Mouse (Mus musculus) adrenal gland, adult 8-10 months (tissue): ENCODE measurements around the gene Pidd1. TPM values are rescaled to one million over a fixed set of nuclear protein-coding genes. Genes with fewer than 3 reads are reported as not detected.
"Not testable (repeated sequence)": the region's sequence is repeated elsewhere in the genome, so short reads cannot be mapped to it uniquely, and the experiment has no call there.

Source experiments
- DNase-seq: peaks from one replicate; pipeline ENCODE4 v3.0.0; 2022
- total RNA-seq, 4 experiments: library from RNA; stranded (reverse); gene quantifications; 2 replicates each; pipeline ENCODE4 v1.2.4; 2022

Gene Pidd1
- total RNA-seq, 4 experiments from 2014 or later: 1.0 to 2.3 (median 1.4) TPM

DNA sequence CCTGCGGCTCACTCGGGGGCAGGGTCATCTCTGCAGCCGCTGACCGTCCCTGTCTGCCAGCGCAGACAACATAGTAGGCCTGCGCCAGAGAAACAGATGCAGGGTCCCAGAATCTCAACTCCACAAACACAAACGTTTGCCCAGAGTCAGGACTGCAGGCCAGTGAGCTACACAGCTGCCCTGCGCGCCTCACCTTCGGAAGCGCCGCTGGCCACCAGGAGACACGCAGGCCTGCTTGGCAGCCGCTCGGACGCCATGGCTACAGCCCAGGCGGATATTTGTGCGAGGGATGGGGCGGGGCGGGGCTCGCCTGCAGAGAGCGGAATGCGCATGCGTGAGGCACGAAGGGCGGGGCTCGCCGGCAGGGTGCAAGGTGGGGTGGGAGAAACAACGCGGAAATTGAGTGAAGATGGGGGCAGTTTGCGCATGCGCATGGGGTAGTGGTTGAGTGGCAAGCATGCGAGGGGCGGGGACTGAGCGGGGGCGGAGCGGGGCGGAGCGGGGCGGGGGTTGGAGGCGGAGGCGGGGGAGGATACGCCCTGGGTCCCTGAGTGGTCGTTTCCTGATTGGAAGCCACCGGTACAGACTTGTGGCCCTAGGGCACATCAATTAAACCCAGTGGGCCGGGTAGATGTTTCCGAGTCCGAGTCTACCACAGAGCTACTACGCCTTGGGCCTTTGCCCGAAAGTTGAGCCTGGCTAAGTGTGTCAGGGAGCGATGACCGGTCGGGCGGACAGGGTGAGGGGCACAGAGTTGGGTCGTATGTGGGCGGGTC, 29.8 kb downstream of the Pidd1 start, which contains the start of gene Gatd1:
Gene Gatd1 (minus strand): TSS at position 328 of the 776 bp plus-strand sequence.
- DNase-seq: peak; percentile 98

GRCm38 (mm10) chr7:141413331-141413730, 30.5 kb downstream of the Pidd1 start:
- no peak for DNase-seq

- no peak for DNase-seq
These were observed 32.2 kb downstream of the Pidd1 start for GRCm38 (mm10) chr7:141411667-141412066.

DNA sequence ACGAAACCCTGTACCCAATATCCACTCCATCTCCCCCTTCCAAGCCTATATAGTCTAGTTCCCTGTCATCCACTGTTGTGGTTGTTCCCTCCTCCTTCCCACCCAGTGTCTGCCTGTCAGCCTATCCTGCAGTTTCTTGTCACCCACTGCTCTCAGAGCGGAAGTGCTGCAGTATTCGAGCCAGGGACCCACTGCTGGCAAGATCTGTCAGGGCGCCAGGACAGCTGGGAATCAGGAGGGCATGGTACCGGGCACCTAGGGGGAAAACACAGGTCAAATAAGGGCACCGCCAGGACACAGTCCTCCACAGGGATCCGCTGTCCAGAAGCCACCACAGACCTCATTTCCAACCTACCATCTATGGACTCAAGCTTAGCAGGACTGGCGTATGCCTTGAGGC, 33.2 kb downstream of the Pidd1 start:
- DNase-seq: no peak

GRCm38 (mm10) chr7:141408833-141409232, 35.0 kb downstream of the Pidd1 start:
- peak; percentile 76 for DNase-seq

GRCm38 (mm10) chr7:141407670-141408069, 36.2 kb downstream of the Pidd1 start:
- DNase-seq: not testable (repeated sequence)

GRCm38 (mm10) chr7:141405466-141405865, 38.4 kb downstream of the Pidd1 start:
- DNase-seq: no peak

DNA sequence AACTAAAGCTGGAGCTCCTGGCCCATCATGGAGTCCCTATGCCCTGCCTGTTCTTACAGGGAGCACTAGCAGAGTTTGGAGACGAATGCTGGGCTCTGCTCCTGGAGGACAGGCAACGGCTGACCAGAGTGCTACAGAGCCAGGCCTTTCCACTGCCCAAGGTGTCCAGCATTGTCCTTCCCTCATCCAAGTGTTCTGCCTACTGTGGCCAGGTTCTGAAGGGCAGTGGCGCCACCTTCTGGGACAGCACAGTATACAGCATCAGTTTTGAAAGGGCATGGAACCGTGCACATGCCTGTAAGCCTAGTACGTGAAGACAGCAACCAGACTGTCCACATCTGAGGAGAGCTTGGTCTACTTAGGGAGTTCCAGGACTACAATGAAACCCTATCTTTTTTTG, 40.5 kb downstream of the Pidd1 start:
- DNase-seq: peak; percentile 65

DNA sequence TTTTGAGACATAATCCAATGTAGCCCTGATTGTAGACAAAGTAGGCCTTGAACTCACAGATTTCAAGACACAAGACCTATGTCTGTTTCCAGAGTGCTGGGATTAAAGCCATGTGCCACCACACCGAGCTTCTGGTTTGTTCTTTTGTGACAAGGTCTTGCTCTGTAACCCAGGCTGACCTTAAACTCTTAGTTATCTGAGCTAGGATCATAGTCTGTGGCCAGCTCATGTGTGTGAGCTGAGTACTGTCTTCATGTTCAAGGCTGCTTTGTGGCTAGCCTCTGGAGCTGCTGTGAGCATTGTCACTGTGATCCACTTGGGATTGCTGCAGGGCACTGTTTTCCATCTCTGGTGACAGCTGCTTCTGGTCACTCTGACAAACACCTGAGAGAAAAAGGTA, 48.5 kb downstream of the Pidd1 start:
- DNase-seq: no peak

- DNase-seq: peak; percentile 60
These were observed 49.1 kb downstream of the Pidd1 start for GRCm38 (mm10) chr7:141394771-141395170.

DNA sequence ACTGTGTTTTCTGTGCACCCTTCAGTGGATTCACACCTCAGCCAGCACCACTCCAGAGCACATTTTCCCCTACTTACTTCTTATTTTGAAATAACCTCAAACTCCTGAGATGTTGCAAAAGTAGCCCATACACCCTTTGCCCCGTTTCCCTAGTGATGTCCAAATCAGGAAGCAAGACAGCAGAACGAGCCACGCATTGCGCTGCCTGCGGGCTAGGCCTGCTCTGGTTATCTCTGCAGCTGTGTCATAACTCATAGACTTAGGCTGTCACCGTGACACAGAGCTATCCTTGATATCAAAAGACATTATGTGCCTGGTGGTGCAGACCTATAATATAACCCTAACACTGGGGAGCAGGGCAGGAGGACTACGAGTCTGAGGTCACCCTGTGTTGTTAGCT, 49.7 kb downstream of the Pidd1 start:
- DNase-seq: no peak

DNA sequence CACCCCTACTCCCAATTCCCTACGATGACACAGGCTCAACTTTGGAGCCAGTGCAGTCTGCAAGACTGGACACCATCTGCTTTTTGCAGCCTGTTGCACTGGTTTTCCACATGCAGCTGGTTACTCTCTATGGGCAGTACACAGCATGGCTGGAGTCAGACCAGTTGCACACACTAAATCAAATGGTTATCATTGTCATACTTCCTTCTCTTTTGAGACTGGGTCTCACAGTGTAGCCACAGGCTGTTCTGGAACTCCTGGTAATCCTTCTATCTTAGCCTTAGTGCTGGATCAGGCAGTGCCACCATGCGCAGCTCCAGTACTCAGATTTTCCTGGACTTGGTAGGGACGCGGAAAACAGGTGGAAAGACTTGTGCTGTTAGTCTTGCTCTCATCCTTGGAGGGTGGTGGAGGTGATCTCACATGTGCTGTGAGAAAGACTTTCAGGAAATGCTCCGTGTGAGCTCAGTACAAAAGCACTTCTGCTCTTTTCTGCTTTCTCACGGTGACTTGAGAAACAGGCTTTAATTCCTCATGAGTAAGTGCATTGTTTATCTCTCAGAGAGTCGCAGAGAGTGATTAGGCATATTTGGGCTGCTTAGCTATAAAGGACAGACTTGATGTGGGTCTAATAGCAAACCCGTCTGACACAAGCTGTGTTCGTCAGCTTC, 51.1 kb downstream of the Pidd1 start:
- DNase-seq: no peak

GRCm38 (mm10) chr7:141391625-141392551, 51.9 kb downstream of the Pidd1 start, which contains the start of gene Taldo1:
Taldo1 (plus strand) TSS chr7:141392199.
- peak; percentile 96 for DNase-seq

GRCm38 (mm10) chr7:141390326-141391259, 53.2 kb downstream of the Pidd1 start:
- DNase-seq: no peak

- DNase-seq: no peak
These were observed 55.2 kb downstream of the Pidd1 start for GRCm38 (mm10) chr7:141388487-141389109.

Other genes with a start within 250 kb of the Pidd1 start
- 10 to 100 TPM in 1 of 4 experiments, 1 to 10 TPM in 3; 6.6 to 12.1 (median 8.4) TPM for gene Lrrc56, start 249.9 kb downstream of the Pidd1 start, total RNA-seq
- under 1 TPM; 0.12 to 0.94 (median 0.66) TPM for gene Lmntd2, start 229.9 kb downstream of the Pidd1 start, total RNA-seq
- gene Rassf7, start 228.2 kb downstream of the Pidd1 start, total RNA-seq: 1 to 10 TPM; 5.6 to 7.7 (median 6.3) TPM
- gene Phrf1, start 215.2 kb downstream of the Pidd1 start, total RNA-seq: 10 to 100 TPM; 79.8 to 92.9 (median 84.3) TPM
- gene Irf7, start 177.5 kb downstream of the Pidd1 start, total RNA-seq: 10 to 100 TPM in 2 of 4 experiments, 1 to 10 TPM in 2; 7.0 to 10.7 (median 9.4) TPM
- 1 to 10 TPM; 2.3 to 5.5 (median 3.2) TPM for gene Cdhr5, start 167.2 kb downstream of the Pidd1 start, total RNA-seq
- under 1 TPM in 1 of 4 experiments, not detected in 3; 0.67 TPM for gene Sct, start 164.9 kb downstream of the Pidd1 start, total RNA-seq
- 1 to 10 TPM in 1 of 4 experiments, under 1 TPM in 1, not detected in 2; 0.40 to 1.3 TPM for gene Drd4, start 152.0 kb downstream of the Pidd1 start, total RNA-seq
- gene Deaf1, start 116.3 kb downstream of the Pidd1 start, total RNA-seq: 10 to 100 TPM; 27.1 to 47.4 (median 36.7) TPM
- 10 to 100 TPM; 31.4 to 46.6 (median 34.8) TPM for gene Tmem80, start 116.3 kb downstream of the Pidd1 start, total RNA-seq
- gene Eps8l2, start 105.1 kb downstream of the Pidd1 start, total RNA-seq: 1 to 10 TPM; 2.0 to 2.9 (median 2.3) TPM
- gene Taldo1, start 51.8 kb downstream of the Pidd1 start, total RNA-seq: 100 to 1,000 TPM; 429 to 671 (median 576) TPM
- 10 to 100 TPM; 38.9 to 52.2 (median 47.6) TPM for gene Gatd1, start 29.9 kb downstream of the Pidd1 start, total RNA-seq
- 1 to 10 TPM; 1.5 to 2.6 (median 2.1) TPM for gene Cend1, start 14.5 kb downstream of the Pidd1 start, total RNA-seq
- 100 to 1,000 TPM in 3 of 4 experiments, 10 to 100 TPM in 1; 86.7 to 109 (median 104) TPM for gene Slc25a22, start 6.1 kb downstream of the Pidd1 start, total RNA-seq
- 1,000 to 10,000 TPM in 3 of 4 experiments, 100 to 1,000 TPM in 1; 998 to 1,129 (median 1,024) TPM for gene Rplp2, start 3.3 kb upstream of the Pidd1 start, total RNA-seq
- gene Pnpla2, start 11.2 kb upstream of the Pidd1 start, total RNA-seq: 100 to 1,000 TPM; 256 to 532 (median 452) TPM
- gene Cracr2b, start 17.1 kb upstream of the Pidd1 start, total RNA-seq: 10 to 100 TPM; 11.7 to 21.1 (median 18.7) TPM
- 100 to 1,000 TPM; 323 to 455 (median 409) TPM for gene Cd151, start 23.4 kb upstream of the Pidd1 start, total RNA-seq
- 100 to 1,000 TPM in 3 of 4 experiments, 10 to 100 TPM in 1; 99.4 to 147 (median 129) TPM for gene Polr2l, start 31.1 kb upstream of the Pidd1 start, total RNA-seq
- 100 to 1,000 TPM in 2 of 4 experiments, 10 to 100 TPM in 2; 89.1 to 191 (median 124) TPM for gene Tspan4, start 31.2 kb upstream of the Pidd1 start, total RNA-seq
- 10 to 100 TPM; 57.5 to 69.9 (median 62.5) TPM for gene Chid1, start 95.8 kb upstream of the Pidd1 start, total RNA-seq
- 10 to 100 TPM; 54.9 to 79.7 (median 66.5) TPM for gene Ap2a2, start 118.1 kb upstream of the Pidd1 start, total RNA-seq
- gene Muc6, start 211.3 kb upstream of the Pidd1 start, total RNA-seq: not detected
- 1 to 10 TPM in 2 of 4 experiments, under 1 TPM in 2; 0.24 to 2.2 (median 0.81) TPM for gene Muc2, start 246.3 kb upstream of the Pidd1 start, total RNA-seq